Mouse (Mus musculus) neural tube, embryonic 15.5 days (tissue): Measurements from ENCODE around the gene Iqcb1. TPM values are rescaled to one million over a fixed set of nuclear protein-coding genes. Genes with fewer than 3 reads are reported as not detected.

Experiments used
- ATAC-seq: fragments of 200-750 bp; cut with Nextera tagmentation; 2 replicates; pipeline ENCODE4 v1.8.0; 2017; ENCODE audit warnings: mild to moderate bottlenecking, moderate TSS enrichment, moderate library complexity; ENCODE audit not compliant: low FRiP score
- H3K27ac ChIP-seq: fragments of 300-500 bp; sonication (generic); replicated peaks from 2 replicates; pipeline ENCODE4 v1.5.1; 2015; ENCODE audit warnings: mild to moderate bottlenecking, inconsistent platforms
- H3K27me3 ChIP-seq: fragments of 300-500 bp; sonication (generic); replicated peaks from 2 replicates; pipeline ENCODE4 v1.6.1; 2015; ENCODE audit warnings: inconsistent platforms
- H3K36me3 ChIP-seq: fragments of 300-500 bp; sonication (generic); 2 replicates; pipeline ENCODE4 v1.6.1; 2015; ENCODE audit warnings: inconsistent platforms
- H3K4me1 ChIP-seq: fragments of 300-500 bp; sonication (generic); 2 replicates; pipeline ENCODE4 v1.6.1; 2015; ENCODE audit warnings: inconsistent platforms
- H3K4me2 ChIP-seq: fragments of 300-500 bp; sonication (generic); 2 replicates; pipeline ENCODE4 v1.6.1; 2015; ENCODE audit warnings: inconsistent platforms, mild to moderate bottlenecking, moderate library complexity
- H3K4me3 ChIP-seq: fragments of 300-500 bp; sonication (generic); replicated peaks from 2 replicates; pipeline ENCODE4 v1.5.1; 2015; ENCODE audit warnings: mild to moderate bottlenecking, inconsistent platforms
- H3K9ac ChIP-seq: fragments of 300-500 bp; sonication (generic); replicated peaks from 2 replicates; pipeline ENCODE4 v1.6.1; 2015; ENCODE audit warnings: mild to moderate bottlenecking, inconsistent platforms
- H3K9me3 ChIP-seq: fragments of 300-500 bp; sonication (generic); replicated peaks from 2 replicates; pipeline ENCODE4 v1.6.1; 2016; ENCODE audit warnings: inconsistent platforms
- WGBS: fragments of 180-500 bp; shearing (Covaris S2); methylation state at CpG from one replicate; pipeline ENCODE4 v1.1.7; 2015; ENCODE audit warnings: mixed read lengths; 5-methylcytosine and 5-hydroxymethylcytosine counted together
- polyA plus RNA-seq: library from polyadenylated mRNA; unstranded; fragments of >200 nt; fragmentation: Nextera tagmentation; extraction: Ambion mirVana; gene quantifications from 2 replicates; pipeline ENCODE4 v1.2.1, GENCODE M21; 2015

The Iqcb1 gene
- 57.2 and 61.1 TPM in 2 replicates for polyA plus RNA-seq

GRCm38 (mm10) chr16:36828054-36828786 lies at the start of gene Iqcb1:
Gene Iqcb1, plus strand, starts transcription at chr16:36828385.
- H3K27me3 ChIP-seq, result 0 out of 2 replicates have a peak, but pooled peaks cover 3% of the 10 kb centered on the region
- under 1% methylated on average over 60 of the region's 64 CpGs for WGBS
- H3K4me1 ChIP-seq, result peaks cover 17% of the 10 kb centered on the region
- H3K36me3 ChIP-seq, result no peaks in the 10 kb centered on the region
- H3K4me3 ChIP-seq, result peak within 1 kb of the TSS; percentile 79
- H3K9ac ChIP-seq, result peak within 1 kb of the TSS; percentile 88
- H3K27ac ChIP-seq, result peak within 1 kb of the TSS; percentile 80
- H3K4me2 ChIP-seq, result peak within 1 kb of the TSS; percentile 92
- H3K9me3 ChIP-seq, result no peaks in the 10 kb centered on the region
- peak; percentile 99 for ATAC-seq

DNA sequence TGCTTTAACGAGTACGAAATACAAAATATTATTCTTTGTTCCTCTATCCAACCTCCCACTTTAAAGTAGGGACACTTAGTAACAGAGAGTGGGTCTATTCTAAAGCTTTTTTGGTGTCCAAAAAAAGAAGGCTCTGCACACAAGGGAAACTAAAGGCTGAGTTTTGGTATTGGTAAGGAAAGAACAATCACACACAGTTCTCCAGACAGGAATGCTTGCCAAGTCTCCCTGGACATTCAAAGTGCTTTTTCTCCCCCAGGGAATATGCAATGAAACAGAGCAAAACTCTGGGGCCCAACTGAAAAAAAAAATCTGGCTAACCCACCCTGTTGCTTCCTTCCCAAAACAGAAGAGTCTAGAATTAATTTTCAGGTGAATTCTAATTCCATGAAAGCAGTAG lies 44.0 kb upstream of the Iqcb1 start:
- H3K9ac ChIP-seq, result no peak overlapping the region
- no peaks in the 10 kb centered on the region for H3K9me3 ChIP-seq
- H3K27me3 ChIP-seq, result no peaks in the 10 kb centered on the region
- no peak; the same call in 1 of the 2 replicates for ATAC-seq
- no peaks in the 10 kb centered on the region for H3K36me3 ChIP-seq
- 78% methylated on average over 2 of the region's 2 CpGs for WGBS
- no peaks in the 10 kb centered on the region for H3K4me1 ChIP-seq
- peak overlapping the region; percentile 17; the same call in 1 of the 2 replicates for H3K4me2 ChIP-seq
- H3K4me3 ChIP-seq, result peak overlapping the region; percentile 14; the same call in 1 of the 2 replicates
- H3K27ac ChIP-seq, result peak overlapping the region; percentile 67

- no peaks in the 10 kb centered on the region for H3K9me3 ChIP-seq
- no peaks in the 10 kb centered on the region for H3K4me1 ChIP-seq
- peak within 1 kb of the TSS; percentile 17; the same call in 1 of the 2 replicates for H3K4me2 ChIP-seq
- no peak within 1 kb of the TSS for H3K9ac ChIP-seq
- H3K36me3 ChIP-seq, result no peaks in the 10 kb centered on the region
- H3K27me3 ChIP-seq, result no peaks in the 10 kb centered on the region
- H3K4me3 ChIP-seq, result peak within 1 kb of the TSS; percentile 14; the same call in 1 of the 2 replicates
- WGBS, result 72% methylated on average over 10 of the region's 10 CpGs
- peak; percentile 85 for ATAC-seq
- peak within 1 kb of the TSS; percentile 67 for H3K27ac ChIP-seq
Measured at GRCm38 (mm10) chr16:36784594-36785313, 43.4 kb upstream of the Iqcb1 start, which contains the start of gene Slc15a2. Gene Slc15a2, minus strand, starts transcription at chr16:36784962.

- no peak overlapping the region for H3K4me3 ChIP-seq
- H3K27ac ChIP-seq, result no peak overlapping the region
- ATAC-seq, result no peak
- H3K4me1 ChIP-seq, result no peaks in the 10 kb centered on the region
- no peak overlapping the region for H3K4me2 ChIP-seq
- no peaks in the 10 kb centered on the region for H3K9me3 ChIP-seq
- no peak overlapping the region for H3K9ac ChIP-seq
- no peaks in the 10 kb centered on the region for H3K27me3 ChIP-seq
- H3K36me3 ChIP-seq, result no peaks in the 10 kb centered on the region
- WGBS, result 89% methylated on average over 7 of the region's 7 CpGs
Measured at GRCm38 (mm10) chr16:36786466-36786865, 41.7 kb upstream of the Iqcb1 start.

DNA sequence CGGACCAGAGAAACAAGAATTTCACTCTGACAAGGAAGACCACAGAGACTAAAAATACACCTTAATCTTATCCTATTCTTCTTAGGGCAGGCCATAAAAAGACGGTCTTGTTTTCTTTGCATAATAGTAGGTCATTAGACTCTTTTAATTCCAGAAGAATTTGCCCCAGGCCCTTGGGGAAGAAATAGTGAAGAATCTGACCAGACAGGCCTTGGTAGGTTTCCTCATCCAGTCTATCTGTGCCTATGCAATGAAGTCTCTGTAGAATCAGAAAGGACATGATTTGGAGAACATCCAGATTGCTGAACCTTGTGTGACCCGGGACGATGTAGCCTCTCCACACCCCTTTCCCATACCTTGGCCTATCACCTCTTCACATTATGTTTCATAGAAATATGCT lies 38.0 kb upstream of the Iqcb1 start:
- Histone ChIP-seq H3K9ac (no peak overlapping the region), H3K9me3 (no peaks in the 10 kb centered on the region), H3K4me3 (no peak overlapping the region), H3K27ac (no peak overlapping the region), H3K4me2 (no peak overlapping the region), H3K36me3 (no peaks in the 10 kb centered on the region), H3K4me1 (no peaks in the 10 kb centered on the region), H3K27me3 (no peaks in the 10 kb centered on the region)
- no peak for ATAC-seq
- 88% methylated on average over 4 of the region's 4 CpGs for whole genome bisulfite sequencing

DNA sequence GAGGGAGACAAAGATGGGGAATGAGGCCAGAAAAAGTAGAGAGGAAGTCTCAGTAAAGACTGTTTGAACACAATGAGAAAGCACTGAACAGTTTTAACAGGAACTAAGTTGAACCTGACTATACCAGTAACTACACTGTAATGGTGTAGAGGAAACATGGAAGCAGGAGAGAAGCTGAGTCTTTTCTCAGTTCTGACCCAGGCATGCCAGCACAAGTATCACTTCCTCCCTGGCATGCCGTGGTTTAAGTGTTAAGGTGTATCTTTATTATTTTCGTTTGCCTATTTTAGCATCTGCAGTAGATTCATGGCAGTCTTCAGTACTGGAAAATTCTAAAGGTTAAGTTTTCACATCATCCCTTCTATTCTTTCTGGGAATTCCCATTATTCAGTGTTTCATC lies 33.2 kb upstream of the Iqcb1 start:
- no peak overlapping the region for H3K4me3 ChIP-seq
- no peaks in the 10 kb centered on the region for H3K4me1 ChIP-seq
- no peaks in the 10 kb centered on the region for H3K36me3 ChIP-seq
- no peak overlapping the region for H3K27ac ChIP-seq
- WGBS, result 79% methylated on average over 2 of the region's 2 CpGs
- H3K9ac ChIP-seq, result no peak overlapping the region
- no peak for ATAC-seq
- no peaks in the 10 kb centered on the region for H3K9me3 ChIP-seq
- H3K27me3 ChIP-seq, result no peaks in the 10 kb centered on the region
- H3K4me2 ChIP-seq, result no peak overlapping the region

GRCm38 (mm10) chr16:36798334-36798733 lies 29.9 kb upstream of the Iqcb1 start:
- no peaks in the 10 kb centered on the region for H3K36me3 ChIP-seq
- H3K4me2 ChIP-seq, result no peak overlapping the region
- H3K27ac ChIP-seq, result no peak overlapping the region
- no peaks in the 10 kb centered on the region for H3K4me1 ChIP-seq
- no peak for ATAC-seq
- WGBS, result 83% methylated on average over 2 of the region's 2 CpGs
- H3K9me3 ChIP-seq, result no peaks in the 10 kb centered on the region
- H3K4me3 ChIP-seq, result no peak overlapping the region
- H3K27me3 ChIP-seq, result no peaks in the 10 kb centered on the region
- H3K9ac ChIP-seq, result no peak overlapping the region

DNA sequence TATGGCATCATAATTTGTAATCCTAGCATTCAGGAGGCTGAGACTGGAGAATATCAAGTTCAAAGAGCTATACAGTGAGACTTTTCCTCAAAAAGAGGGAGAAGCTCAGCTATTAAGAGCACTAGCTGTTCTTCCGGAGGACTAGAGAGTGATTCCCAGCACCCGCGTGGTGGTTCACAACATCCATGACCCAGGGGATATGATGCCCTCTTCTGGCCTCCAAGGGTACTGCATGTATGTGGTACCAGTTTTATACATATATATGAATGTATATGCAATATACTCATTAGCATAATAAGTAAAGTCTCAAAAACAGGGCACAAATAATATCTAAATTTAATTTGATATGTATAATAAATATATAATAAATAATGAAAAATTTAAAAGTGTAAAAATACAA lies 25.8 kb upstream of the Iqcb1 start:
- no peaks in the 10 kb centered on the region for H3K36me3 ChIP-seq
- WGBS, result 91% methylated on average over 3 of the region's 3 CpGs
- no peaks in the 10 kb centered on the region for H3K27me3 ChIP-seq
- H3K9ac ChIP-seq, result no peak overlapping the region
- H3K4me2 ChIP-seq, result no peak overlapping the region
- no peak overlapping the region for H3K4me3 ChIP-seq
- no peaks in the 10 kb centered on the region for H3K9me3 ChIP-seq
- no peaks in the 10 kb centered on the region for H3K4me1 ChIP-seq
- H3K27ac ChIP-seq, result no peak overlapping the region
- ATAC-seq, result no peak

DNA sequence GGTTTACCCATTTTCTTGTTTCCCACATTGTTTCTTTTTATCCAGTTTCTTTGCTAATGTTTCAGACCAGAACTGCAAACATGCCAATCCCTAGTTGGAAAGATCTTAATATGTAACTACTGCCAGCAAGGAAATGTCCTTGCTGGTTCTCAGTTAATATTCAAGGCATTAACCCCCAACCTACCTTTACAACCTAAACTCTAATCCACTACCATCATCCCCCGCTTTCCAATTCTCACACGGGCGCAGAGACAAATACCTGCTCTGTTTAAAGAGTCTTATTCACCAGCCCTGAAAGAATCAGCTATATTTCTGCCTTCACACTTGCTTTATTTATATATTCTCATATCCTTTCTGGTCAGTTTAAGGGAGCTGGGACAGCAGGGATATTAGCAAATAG lies 19.6 kb upstream of the Iqcb1 start:
- Histone ChIP-seq H3K4me1 (no peaks in the 10 kb centered on the region), H3K27me3 (no peaks in the 10 kb centered on the region), H3K9me3 (no peaks in the 10 kb centered on the region), H3K4me2 (no peak overlapping the region), H3K4me3 (no peak overlapping the region), H3K9ac (no peak overlapping the region), H3K27ac (no peak overlapping the region), H3K36me3 (no peaks in the 10 kb centered on the region)
- WGBS, result 91% methylated on average over 3 of the region's 3 CpGs
- ATAC-seq, result no peak

DNA sequence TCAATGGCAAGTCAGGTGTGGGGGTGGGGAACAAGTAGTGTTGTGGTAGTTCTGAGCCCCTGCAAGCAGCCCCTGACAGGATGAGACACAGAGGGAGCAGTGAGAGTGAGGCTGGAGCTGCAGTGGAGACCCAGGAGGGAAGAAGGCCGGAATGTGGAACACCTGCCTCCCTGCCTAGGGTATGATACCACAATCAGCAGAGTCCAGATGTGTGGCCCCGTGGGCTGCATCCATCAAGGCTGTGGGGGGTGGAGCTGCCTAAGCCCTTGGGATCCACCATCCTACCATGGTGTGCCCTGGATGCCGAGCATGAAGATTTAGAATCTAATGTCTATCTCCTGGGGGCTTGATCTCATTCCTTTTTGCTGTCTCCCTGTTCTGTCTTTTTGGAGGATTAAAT lies 14.5 kb upstream of the Iqcb1 start:
- H3K27ac ChIP-seq, result no peak overlapping the region
- no peaks in the 10 kb centered on the region for H3K4me1 ChIP-seq
- no peak overlapping the region for H3K9ac ChIP-seq
- 69% methylated on average over 3 of the region's 3 CpGs for WGBS
- no peak for ATAC-seq
- H3K36me3 ChIP-seq, result no peaks in the 10 kb centered on the region
- H3K27me3 ChIP-seq, result no peaks in the 10 kb centered on the region
- H3K9me3 ChIP-seq, result no peaks in the 10 kb centered on the region
- H3K4me2 ChIP-seq, result no peak overlapping the region
- H3K4me3 ChIP-seq, result no peak overlapping the region

- H3K9me3 ChIP-seq, result no peaks in the 10 kb centered on the region
- H3K9ac ChIP-seq, result no peak overlapping the region
- no peak overlapping the region for H3K27ac ChIP-seq
- no peak overlapping the region for H3K4me2 ChIP-seq
- no peak overlapping the region for H3K4me3 ChIP-seq
- H3K27me3 ChIP-seq, result no peaks in the 10 kb centered on the region
- H3K4me1 ChIP-seq, result no peaks in the 10 kb centered on the region
- ATAC-seq, result peak; percentile 41; the same call in 1 of the 2 replicates
- H3K36me3 ChIP-seq, result no peaks in the 10 kb centered on the region
Measured at GRCm38 (mm10) chr16:36816916-36817315, 11.3 kb upstream of the Iqcb1 start.
